Mouse (Mus musculus): ENCODE data around the gene Tmem8b. TPM values are rescaled to one million over a fixed set of nuclear protein-coding genes. Genes with fewer than 3 reads are reported as not detected.

The Tmem8b gene
- 0.83 TPM for polyA plus RNA-seq (2017; shearing (Covaris generic))

DNA sequence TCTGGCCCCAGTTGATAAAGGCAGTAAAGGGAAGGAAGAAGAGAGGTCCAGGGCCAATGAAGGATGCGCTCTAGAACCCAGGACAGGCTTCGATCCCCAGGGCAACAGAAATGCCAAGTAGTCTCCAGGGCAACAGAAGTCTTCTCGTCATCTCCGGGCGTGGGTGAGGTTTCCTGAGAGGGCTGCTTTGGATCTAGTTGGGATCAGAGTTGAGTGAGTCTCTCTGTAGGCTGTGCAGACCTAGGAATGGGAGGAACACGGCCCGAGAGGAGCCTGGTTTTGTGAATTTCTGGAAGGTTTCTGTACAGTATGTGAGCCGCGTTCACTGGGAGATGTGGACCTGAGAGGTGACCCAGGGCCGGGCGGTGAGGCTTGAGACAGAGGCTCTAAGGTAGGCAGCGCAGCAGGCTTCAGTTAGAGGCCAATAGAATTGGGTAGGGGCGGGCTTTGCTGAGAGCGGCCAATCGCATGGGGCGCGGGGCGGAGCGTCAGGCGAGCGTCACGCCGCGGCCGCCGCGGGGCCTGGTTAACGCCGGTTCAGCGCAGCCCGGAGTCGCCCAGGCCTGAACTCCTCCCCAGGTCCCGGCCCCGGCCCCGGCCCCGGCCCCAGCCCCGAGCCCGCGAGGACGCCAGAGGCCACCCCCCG is at the start of gene Tmem8b, which contains the start of gene Fam221b:
Gene Tmem8b, plus strand, starts transcription at position 190 of the 646 bp plus-strand sequence.
Gene Fam221b, minus strand, starts transcription at position 364 of the 646 bp plus-strand sequence.

DNA sequence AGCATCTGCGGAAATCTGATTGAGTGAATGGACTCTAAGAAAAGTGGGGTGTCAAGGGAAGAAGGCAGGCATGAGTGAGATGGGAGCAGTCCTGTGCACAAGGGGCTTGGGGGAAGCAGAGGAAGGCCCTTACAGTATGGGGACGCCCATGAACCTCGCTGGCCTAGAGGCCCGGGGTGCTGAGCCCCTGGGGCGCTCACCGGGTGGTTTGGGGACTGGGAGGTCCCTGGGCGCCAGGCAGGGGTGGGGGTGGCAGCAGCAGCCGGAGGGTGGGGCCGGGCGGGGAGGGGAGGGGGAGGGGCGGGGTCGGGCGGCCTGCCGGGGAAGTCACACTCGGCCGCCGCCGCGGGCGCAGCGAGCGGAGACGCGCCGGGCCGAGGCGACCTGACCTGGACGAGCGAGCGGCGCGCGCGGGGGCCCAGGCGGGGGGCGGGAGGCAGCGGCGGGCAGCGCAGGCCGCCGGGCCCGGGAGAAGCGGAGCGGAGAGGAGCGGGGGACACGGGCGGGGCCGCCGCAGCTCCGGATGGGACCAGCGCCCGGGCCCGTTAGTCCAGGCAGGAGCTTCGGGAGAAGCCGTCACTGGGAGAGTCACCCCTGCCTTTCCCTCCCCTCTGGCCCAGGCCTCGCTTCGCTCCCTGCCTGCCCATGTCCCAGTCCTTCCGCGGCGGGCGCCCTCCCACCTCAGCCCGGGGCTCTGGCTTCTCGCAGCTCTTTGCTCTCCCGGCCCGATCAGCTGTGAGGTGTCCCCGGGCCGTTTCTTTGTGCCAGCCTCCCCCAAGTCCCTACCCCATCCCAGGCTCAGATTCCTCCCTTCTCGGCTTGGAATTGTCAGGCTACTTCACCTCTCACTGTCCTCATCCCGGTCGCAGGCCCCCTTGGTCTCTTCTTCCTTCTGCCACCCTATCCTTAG is 37.5 kb upstream of the Tmem8b start, which contains the start of gene Npr2:
Gene Npr2, plus strand, starts transcription at position 890 of the 910 bp plus-strand sequence.

DNA sequence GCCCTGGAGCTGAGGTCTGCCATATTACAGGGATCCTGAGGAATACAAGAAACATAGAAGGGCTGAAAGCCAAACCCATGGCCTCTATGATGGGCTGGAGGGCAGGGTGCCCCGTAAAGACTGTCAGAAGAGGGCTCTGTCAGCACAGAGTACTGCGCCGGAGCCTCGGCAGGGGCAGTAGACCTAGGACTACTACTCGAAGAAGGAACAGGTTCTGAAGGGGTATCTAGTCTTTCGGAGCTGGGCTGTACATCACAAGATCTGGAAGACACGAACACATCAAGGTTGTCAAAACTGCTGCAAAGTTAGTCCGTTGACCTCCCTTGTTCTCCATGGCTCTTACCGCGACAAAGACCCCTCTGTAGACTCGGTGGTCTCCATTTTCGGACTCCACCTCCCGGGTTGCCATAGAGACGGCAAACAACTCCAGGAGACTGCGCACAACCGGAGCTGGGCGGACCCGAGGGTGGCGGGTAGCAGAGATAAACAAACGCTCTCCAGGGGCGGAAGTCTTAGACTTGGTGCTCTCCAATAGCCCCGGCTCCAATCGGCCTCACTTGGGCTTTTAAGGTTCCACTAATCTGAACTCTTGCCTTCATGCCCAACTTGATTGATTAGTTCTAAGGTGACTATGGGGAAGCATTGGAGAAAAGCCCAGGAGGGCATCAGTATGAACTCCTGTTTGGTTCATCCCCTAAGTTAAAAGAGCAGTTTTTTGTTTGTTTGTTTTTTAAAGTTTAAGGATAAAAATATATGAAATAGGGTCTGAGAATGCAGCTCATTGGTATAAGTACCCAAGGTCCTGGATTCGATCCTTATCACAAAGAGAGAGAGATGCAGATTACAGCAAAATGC is 15.4 kb upstream of the Tmem8b start, which contains the start of gene Spag8:
Gene Spag8, minus strand, starts transcription at position 434 of the 855 bp plus-strand sequence.

DNA sequence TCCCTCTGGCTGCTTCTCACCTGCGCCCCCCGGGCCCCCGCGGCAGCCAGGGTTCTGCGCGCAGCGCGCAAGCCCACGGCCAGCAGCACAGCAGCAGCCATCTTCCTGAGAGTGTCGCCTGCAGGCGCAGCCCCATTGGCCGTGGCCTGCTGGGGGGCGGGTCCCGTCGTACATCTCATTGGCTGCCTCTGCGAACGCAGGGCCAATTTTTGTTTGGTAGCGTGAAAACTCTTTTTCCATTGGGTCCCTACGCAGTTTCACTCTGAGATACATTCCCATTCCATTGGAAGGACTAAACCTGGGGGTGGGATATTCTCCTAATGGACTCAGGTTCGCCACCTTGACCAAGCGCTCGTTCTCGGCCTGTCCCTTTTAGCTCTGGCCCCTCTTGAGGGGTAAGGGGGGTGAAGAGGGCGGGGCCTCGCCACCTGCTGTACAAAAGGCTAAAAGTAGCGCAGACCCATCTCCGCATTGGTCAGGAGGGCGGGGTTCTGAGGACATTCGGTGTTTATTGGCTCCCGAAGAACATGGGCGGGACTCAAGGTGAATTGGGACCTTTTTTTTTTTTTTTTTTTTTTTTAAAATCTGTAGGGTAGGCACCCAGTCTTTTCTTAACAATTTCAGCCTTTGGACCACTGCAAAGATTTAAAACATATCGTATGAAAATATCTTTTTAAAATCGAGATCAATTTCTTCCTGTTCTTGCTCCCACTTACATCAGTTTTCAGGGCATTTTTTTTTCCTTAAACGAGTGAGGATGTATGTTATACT is 12.2 kb upstream of the Tmem8b start, which contains the start of gene Hint2:
Gene Hint2, minus strand, starts transcription at position 128 of the 771 bp plus-strand sequence.

DNA sequence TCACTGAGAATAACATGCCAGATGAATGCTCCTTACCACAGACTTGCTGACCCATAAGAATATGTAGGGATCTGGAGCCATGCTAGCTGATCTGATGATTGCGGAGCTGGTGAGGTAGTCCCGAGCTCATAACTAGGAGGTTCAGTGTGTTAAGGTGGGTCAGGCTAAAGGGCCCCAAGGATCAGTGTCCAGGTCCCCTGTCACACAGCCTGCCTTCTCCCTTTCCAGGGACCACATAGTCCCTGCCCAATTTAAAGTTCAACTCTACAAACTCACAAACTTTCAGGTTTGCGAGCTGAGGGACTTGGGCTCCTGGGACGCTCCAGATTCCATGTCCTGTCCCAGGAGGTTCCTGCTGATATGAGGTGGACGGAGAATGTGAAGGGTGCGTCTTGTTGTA is 31.9 kb downstream of the Tmem8b start, which contains the start of gene Olfr70:
Gene Olfr70, minus strand, starts transcription at position 101 of the 400 bp plus-strand sequence.

DNA sequence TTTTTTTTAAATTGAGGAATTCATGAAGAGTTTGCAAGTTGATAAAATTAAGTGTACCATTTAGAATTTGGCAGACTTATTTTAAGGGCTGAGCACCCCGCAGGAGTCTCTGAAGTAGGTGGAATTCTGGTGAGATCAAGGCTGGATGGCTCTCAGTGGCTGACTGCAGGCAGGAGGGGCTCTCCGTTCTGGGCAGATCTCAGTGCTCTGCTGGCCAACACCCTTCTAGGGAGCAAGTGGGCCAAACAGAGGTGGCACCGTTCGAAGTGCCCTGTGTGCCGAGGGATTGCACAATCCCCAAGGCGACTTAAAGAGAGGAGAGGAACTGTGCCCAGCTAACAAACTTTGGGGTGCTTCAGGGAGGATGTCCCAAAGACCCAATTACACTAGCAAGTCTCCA is 41.1 kb downstream of the Tmem8b start, which contains the start of gene Olfr71:
Gene Olfr71, minus strand, starts transcription at position 387 of the 400 bp plus-strand sequence.

DNA sequence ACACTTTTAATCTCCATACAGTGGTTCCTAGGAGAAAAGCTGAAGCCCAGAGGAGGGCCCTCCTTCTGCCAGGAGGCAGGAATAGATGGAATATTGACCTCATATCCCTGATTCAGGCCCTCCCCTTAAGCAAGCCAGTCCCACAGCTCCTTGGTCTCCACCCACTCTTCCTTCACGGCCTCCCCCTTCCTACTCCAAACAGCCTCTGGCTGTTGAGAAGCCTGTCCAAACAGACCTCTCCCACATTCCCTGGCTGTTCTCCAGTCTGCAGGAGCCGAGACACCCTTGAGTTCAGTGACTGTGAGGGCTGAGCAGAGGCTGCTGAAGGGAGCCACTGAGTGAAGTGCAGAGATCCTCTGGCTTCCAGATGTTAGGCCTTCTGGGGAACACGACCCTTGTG is 58.2 kb downstream of the Tmem8b start, which contains the start of gene Hrct1:
Gene Hrct1, plus strand, starts transcription at position 194 of the 400 bp plus-strand sequence.

DNA sequence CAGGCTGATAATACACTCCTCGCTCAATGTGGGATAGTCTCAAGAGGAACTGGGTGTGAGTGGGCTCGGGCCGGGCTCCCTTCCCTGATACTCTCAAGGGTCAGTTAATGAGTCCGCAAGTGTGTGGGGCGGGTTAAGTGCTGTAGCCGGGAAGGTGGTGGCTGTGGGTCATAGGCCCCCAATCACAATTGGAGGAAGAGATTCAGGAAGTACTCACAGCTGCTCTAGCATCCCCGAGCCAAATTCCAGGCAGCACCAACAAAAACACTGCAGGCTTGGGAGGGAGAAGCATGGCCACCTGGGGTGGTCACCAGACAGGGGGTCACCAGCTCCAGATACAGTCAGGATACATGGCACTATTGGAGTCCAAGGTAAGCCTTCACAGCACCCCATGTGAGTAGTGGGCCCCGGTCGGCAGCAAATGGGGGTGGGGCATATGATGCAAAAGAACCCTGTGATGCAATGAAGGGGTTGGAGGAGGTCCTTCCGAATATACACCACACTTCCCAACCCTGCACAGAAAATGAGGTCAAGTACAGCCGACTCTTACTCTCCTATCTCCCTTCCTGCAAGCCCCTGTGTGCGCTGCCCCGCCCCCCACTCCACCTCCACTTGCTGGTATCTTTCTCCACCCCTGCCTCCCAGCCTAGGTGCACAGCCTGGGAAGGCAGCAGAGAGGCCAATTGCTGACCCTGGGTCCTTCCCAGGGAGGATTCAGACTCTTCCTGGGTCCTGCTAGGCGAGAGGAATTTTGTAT is 61.2 kb downstream of the Tmem8b start, which contains the start of gene Spaar:
Gene Spaar, plus strand, starts transcription at position 241 of the 757 bp plus-strand sequence.

Other genes starting within 250 kb of the Tmem8b start
- not detected for gene Fam166b, start 239.8 kb upstream of the Tmem8b start, polyA plus RNA-seq (2017; shearing (Covaris generic))
- gene Tesk1, start 227.0 kb upstream of the Tmem8b start, polyA plus RNA-seq (2017; shearing (Covaris generic)), result 0.48 TPM
- gene Cd72, start 214.3 kb upstream of the Tmem8b start, polyA plus RNA-seq (2017; shearing (Covaris generic)), result 54.1 TPM
- 146 TPM for gene Sit1, start 185.2 kb upstream of the Tmem8b start, polyA plus RNA-seq (2017; shearing (Covaris generic))
- gene Ccdc107, start 176.1 kb upstream of the Tmem8b start, polyA plus RNA-seq (2017; shearing (Covaris generic)), result 75.3 TPM
- 4.9 TPM for gene Arhgef39, start 169.3 kb upstream of the Tmem8b start, polyA plus RNA-seq (2017; shearing (Covaris generic))
- 0.90 TPM for gene Car9, start 162.0 kb upstream of the Tmem8b start, polyA plus RNA-seq (2017; shearing (Covaris generic))
- not detected for gene Tpm2, start 145.2 kb upstream of the Tmem8b start, polyA plus RNA-seq (2017; shearing (Covaris generic))
- 86.8 TPM for gene Creb3, start 106.6 kb upstream of the Tmem8b start, polyA plus RNA-seq (2017; shearing (Covaris generic))
- 436 TPM for gene Tln1, start 106.3 kb upstream of the Tmem8b start, polyA plus RNA-seq (2017; shearing (Covaris generic))
- gene Rgp1, start 90.3 kb upstream of the Tmem8b start, polyA plus RNA-seq (2017; shearing (Covaris generic)), result 24.1 TPM
- gene Gba2, start 90.1 kb upstream of the Tmem8b start, polyA plus RNA-seq (2017; shearing (Covaris generic)), result 27.6 TPM
- gene Msmp, start 84.5 kb upstream of the Tmem8b start, polyA plus RNA-seq (2017; shearing (Covaris generic)), result 3.2 TPM
- not detected for gene Npr2, start 37.0 kb upstream of the Tmem8b start, polyA plus RNA-seq (2017; shearing (Covaris generic))
- gene Spag8, start 15.4 kb upstream of the Tmem8b start, polyA plus RNA-seq (2017; shearing (Covaris generic)), result 0.38 TPM
- gene Hint2, start 12.5 kb upstream of the Tmem8b start, polyA plus RNA-seq (2017; shearing (Covaris generic)), result 70.9 TPM
- gene Fam221b, start 174 bp downstream of the Tmem8b start, polyA plus RNA-seq (2017; shearing (Covaris generic)), result 1.4 TPM
- gene Olfr70, start 31.8 kb downstream of the Tmem8b start, polyA plus RNA-seq (2017; shearing (Covaris generic)), result not detected
- not detected for gene Olfr71, start 41.3 kb downstream of the Tmem8b start, polyA plus RNA-seq (2017; shearing (Covaris generic))
- not detected for gene Hrct1, start 58.2 kb downstream of the Tmem8b start, polyA plus RNA-seq (2017; shearing (Covaris generic))
- not detected for gene Spaar, start 61.1 kb downstream of the Tmem8b start, polyA plus RNA-seq (2017; shearing (Covaris generic))
- gene Olfr159, start 102.0 kb downstream of the Tmem8b start, polyA plus RNA-seq (2017; shearing (Covaris generic)), result not detected
- gene Olfr156, start 154.9 kb downstream of the Tmem8b start, polyA plus RNA-seq (2017; shearing (Covaris generic)), result not detected
- gene Olfr157, start 171.2 kb downstream of the Tmem8b start, polyA plus RNA-seq (2017; shearing (Covaris generic)), result 0.12 TPM
- gene Olfr155, start 182.6 kb downstream of the Tmem8b start, polyA plus RNA-seq (2017; shearing (Covaris generic)), result not detected
- gene Reck, start 206.6 kb downstream of the Tmem8b start, polyA plus RNA-seq (2017; shearing (Covaris generic)), result 4.2 TPM

All from activated CD4-positive, CD25-positive, alpha-beta regulatory T cell, adult 9 weeks (primary cell).